Mouse (Mus musculus) kidney, adult 2 months (tissue): Measurements from ENCODE around the gene Chpf2.

ENCODE experiments used
- CTCF ChIP-seq: fragments of 200-500 bp; conservative IDR thresholded peaks from 2 replicates; pipeline ENCODE4 v1.5.1; 2011; ENCODE audit warnings: low read depth, mild to moderate bottlenecking, control low read depth, low read length, moderate library complexity, mixed read lengths; ENCODE audit not compliant: insufficient read depth, insufficient read length
- POLR2A ChIP-seq: fragments of 200-500 bp; IDR thresholded peaks from one replicate; pipeline ENCODE4 v1.6.1; 2011; ENCODE audit warnings: low read depth, low read length, control low read depth

DNA sequence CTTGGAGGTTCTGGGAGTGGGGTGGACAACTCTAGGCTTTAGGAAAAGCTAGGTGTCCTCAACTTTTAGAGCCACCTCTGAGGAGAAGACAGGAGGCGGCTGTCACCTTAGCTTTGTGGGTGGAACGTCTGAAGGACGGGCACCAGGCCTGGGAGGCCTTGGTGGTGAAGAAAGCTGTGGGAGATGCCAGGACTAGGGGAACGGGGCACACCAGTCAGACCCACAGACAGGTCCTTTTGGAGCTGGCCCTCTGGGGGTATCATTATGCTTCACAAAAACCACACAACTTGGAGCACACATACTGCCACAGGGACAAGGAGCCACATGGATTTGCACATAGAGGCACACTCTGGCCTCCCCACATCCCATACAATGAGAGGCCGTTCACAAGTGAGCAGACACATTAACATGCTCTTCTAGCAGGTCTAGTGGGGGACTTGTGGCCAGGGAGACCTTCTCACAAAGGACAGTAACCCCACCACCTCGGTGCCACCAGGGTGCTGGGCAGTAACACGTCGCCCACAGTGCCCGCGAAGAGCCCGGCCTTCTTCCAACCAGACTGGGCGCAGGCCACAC is 17.6 kb downstream of the Chpf2 start:
- TF ChIP-seq CTCF (no peak), POLR2A (no peak)
